Mouse (Mus musculus): ENCODE data around the gene Pole3.
"Not testable (repeated sequence)": the region's sequence is repeated elsewhere in the genome, so short reads cannot be mapped to it uniquely, and the experiment has no call there.

The Pole3 gene

DNA sequence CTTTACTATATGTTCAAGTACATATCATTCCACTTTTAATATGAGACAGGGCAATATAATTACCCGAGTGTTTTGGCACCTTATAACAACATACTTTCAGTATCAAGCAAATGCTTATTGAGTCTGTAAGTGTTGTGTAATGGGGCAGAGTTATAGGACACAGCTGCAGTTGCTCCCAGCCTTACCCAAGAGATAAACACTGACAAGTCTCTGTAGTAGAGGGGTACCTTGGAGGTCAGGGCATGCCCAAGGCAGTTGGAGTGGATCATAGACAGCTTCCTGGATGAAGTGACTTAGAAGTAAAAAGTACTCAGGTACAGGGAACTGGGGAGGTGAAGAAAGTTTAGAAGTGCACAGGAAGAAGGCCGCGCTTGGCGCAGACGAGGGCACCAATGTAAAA lies 37.7 kb downstream of the Pole3 start:
- DNase-seq (ENCODE audit: low read depth): no peak

DNA sequence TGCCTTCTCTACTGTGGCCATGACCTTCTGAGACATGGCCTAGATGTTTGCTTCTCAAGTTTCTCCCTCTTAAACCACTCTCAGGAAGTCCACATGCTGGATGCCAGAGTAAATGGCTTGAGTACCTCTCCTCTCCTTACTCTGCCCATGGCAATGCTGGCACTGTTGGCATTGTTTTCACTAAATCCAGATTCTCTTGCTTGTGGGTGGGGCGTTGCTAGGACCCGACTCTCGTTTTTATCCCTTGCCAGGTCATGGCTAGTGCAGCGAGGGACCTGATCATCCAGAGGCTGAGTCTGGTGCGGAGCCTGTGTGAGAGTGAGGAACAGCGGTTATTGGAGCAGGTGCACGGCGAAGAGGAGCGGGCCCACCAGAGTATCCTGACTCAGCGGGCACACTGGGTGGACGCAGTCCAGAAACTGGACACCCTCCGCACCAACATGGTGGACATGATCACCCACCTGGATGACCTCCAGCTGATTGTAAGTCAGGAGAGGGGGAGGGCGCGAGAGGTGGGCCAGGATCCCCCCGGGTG lies 38.6 kb downstream of the Pole3 start:
- DNase-seq (ENCODE audit: low read depth): no peak

DNA sequence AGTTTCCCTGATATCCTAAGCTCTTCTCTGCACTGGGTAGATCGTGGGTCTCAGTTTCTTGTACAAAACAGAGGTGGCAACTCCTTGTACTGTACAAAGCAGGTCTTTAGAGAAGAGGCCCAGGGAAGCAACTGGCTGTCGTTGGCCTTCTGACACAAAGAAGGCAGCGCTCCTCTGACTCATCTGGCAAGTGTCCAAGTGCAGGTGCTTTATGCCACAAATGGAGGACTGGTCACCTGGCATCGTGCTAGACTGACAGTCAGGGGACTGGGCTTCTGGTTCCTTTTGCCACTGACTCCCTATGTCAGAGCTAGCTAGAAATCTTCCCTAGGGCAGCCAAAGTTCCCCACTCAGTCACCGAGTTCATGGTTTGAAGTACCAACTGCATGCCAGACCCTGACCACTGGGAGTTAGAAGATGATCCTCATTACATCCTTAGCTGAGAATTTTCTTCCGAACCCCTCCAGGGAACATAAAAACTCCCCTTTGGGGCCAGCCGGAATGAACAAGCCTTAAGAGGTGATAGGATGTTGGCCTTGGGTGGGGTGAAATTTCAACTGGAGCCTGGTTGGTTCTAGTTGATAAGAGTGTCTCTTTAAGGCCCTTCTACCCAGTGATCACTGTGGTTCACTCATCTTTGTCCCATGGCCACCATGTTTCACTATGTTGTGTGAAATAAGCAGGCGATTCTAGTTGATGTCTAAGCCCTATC lies 39.3 kb downstream of the Pole3 start:
- DNase-seq (ENCODE audit: low read depth): no peak

DNA sequence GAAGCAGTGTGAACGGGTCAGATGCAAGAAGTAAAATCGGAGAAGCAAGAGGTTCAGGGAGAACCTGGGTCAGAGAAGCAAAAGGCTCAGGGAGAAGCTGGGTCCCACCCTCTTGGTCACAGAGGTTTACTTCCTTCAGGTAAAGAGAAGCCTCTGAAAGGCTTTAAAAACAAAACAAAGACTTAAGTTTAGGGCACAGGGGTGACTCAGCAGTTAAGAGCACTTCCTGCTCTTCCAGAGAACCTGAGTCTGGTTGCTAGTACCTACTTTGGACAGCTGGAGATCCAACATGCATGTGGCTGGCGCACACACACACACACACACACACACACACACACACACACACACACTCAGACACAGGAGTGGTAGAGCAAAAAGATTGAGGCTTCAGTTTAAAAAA lies 39.9 kb downstream of the Pole3 start:
- no peak for DNase-seq (ENCODE audit: low read depth)

DNA sequence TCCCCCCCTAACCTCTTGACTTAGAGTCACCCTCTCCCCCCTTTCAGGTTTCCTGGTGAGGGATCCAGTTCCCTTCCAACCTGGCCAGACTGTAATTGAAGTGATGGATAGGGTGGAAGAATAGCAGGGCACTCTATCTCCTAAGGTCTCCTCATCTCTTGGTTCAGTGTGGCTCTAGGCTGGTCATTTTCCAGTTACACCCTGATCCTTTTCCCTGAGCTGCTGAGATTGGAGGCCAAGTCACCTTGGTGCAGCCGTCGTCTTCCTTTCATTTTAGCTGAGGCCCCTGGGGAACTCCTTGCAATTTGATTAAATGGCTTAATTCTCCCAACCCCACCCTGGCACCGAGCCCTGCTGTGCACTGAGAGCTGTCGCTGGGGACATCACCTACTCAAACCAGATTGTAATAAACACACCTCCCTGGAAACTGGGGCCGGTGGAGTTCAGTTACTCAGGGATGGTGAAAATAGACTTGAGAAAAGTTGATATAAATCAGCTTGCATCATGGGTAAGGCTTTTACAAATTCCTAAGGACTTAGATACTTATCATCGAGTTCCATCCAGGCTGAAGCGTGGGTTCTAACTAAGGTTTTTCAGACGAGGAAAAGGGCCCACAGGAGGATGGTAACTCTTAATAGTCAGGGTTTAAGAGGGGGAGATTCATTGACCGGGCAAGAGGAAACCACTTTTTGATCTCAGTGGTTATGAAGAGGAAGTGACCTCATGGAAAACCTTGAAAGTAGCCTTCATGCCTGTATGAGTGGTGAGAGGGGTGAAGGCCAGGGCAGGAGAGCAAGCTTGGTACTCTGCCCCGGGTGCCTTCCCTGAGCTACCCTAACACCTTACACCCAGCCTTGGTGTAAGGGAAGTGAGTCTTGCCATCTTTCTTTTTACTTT lies 43.9 kb downstream of the Pole3 start:
- DNase-seq (ENCODE audit: low read depth): no peak

DNA sequence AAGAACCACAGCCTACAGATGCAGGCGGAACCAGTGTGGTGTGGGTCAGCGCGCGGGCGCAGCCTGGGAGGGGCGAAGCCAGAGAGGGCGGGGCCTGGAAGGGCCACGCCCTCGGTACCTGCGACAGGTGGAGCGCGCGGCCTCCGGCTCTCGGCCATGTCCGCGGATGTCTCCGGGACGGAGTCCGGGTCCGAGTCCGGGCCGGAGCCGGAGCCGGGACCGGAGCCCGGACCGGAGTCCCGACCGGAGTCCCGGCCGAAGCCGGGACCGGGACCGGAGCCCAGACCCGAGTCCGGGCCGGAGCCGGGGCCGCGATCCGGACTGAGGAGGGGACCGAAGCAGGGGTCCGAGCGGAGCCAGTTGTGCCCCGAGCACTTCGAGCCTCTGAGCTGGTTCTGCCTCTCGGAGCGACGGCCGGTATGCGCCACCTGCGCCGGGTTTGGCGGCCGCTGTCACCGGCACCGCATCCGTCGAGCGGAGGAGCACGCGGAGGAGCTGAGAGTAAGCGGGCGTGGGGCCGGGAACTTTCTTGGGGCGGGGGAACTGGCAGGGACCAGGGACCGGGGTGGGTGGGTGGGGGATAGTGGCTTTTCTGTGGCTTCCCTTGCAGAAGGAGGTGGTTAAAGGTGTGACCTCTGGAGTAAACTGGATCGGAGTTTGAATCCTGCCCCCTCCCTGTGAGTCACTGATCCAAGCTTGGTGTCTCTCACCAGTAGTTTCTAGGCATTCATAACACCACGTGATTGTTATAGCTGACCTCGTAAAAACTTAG lies 44.7 kb downstream of the Pole3 start, which contains the start of gene Bspry:
Bspry (plus strand) TSS at position 117 of the 772 bp plus-strand sequence.
- DNase-seq (ENCODE audit: low read depth): no peak

DNA sequence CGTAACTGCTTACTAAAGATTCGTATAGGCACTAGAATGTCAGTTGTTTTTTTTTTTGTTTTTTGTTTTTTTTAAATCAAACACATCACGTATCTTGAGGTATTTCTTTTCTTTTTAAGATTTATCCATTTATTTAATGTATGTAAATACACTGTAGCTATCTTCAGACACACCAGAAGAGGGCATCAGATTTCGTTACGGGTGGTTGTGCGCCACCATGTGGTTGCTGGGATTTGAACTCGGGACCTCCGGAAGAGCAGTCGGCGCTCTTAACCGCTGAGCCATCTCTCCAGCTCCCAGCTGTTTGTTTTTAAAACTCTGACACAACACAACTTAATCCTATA lies 45.3 kb downstream of the Pole3 start:
- DNase-seq (ENCODE audit: low read depth): not testable (repeated sequence)

DNA sequence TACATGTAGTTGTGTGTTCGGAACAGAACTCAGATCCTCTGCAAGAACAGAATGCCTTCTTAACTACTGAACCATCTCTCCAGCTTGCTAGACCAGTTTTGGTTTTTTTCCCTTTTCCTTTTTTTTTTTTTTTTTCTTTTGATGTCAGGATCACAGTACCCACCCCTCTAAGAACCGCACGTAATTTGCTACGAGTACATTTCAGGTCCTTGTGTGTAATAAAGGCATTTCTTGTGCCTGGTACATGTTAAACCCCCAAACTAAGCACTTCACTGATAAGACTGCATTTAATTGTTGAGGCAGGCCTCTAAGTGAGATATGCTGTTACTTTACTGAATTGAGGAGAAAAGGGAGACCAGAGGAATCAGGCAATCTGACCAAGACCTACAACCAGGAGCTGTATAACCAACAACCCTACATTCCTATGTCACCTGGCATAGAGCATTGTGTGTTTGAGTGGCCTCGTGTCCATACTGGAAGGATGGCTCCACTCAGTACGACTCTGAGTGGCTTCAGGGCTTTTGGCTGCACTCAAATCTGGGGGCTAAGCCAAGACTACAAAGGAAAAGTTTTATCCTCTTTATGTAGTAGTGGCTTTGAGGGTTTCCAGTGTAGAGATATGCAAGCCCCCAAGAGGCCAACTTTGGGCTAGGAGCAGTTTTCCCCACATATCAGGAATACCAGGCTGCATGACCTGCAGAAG lies 47.2 kb downstream of the Pole3 start:
- no peak for DNase-seq (ENCODE audit: low read depth)

DNA sequence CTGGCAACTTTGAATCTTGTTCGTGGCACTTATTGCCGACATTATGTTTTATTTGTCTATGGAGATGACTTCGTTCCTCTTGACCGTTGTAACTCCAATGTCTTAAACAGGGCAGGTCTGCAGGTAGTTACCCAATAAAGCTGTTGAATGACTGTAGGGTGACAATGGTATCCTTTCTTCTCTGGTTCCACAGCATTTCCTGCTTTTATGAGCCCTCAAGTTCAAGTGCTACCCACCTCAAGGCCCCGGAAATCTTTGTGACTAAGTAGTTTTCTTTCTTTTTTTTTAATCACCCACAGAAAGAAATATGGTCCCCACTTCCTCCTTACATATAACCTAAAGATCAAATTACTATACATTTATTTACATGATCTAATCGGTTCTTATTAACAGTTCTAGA lies 49.1 kb downstream of the Pole3 start:
- DNase-seq (ENCODE audit: low read depth): no peak

DNA sequence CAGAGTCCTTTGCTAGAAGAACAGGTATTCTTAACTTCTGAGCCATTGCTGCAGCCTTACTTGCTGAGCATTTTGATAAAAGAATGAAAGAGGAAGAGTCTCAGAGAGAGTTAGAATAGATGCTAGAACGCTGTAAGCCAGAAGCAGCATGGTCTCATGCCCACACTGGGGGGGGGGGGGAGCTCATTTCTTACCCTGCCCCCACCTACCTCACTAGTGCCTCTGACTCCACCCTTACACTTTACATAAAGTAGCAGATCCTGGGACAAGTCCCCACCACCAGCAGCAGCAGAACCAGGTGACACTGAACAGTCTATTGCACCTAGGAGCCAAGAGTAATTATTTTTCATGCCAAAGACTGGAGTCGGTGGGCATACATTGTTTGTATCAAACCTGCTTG lies 49.7 kb downstream of the Pole3 start:
- no peak for DNase-seq (ENCODE audit: low read depth)

Measured in fibroblast of lung, adult 2 months (primary cell).